In the genomic region with DNA sequence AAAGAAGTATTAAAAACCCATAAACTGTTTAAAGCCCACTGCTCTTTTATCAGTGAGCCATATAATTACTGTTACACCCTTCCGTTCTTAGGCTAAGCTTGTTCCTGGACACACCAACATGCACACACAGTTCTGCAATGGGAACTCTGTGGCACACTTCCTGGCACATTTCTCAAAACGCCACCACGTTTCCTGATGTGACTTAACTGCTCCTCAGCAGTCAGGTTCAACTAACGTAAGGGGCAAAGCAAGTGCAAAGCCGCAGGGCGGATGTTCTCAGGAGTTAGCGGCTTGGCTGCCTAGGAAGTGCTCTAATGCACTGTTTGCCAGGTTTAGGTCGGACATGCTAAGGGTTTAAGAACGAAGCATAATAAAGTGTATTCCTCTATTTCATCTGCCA, we compare ENCODE assay signal across 9 mouse cellular contexts. TPM values are rescaled to one million over a fixed set of nuclear protein-coding genes. Genes with fewer than 3 reads are reported as not detected.
DNase-seq lines count a peak whose midpoint lies in the region; ATAC-seq lines count a peak whose summit lies in the region.
"Had no signal": no experiment of that assay in that cellular context is flagged by ENCODE, and none has a peak within 500 bp of the region (broad histone marks: within the 10 kb centered on the region; RNA-seq: fewer than 3 reads in every experiment).

No protein-coding gene starts in this region.

- 64% methylated on average over 9 of the region's 9 CpGs for WGBS in kidney, embryonic 16.5 days
- WGBS in forebrain, embryonic 10.5 days, result 84% methylated on average over 9 of the region's 9 CpGs

- no peak overlapping the region for H3K4me3 ChIP-seq in kidney, embryonic 16.5 days (ENCODE audit: low read length)
- no peak overlapping the region for H3K4me3 ChIP-seq in forebrain, embryonic 10.5 days

- H3K36me3 ChIP-seq in kidney, embryonic 16.5 days (ENCODE audit: insufficient read depth, low read length), result no peaks in the 10 kb centered on the region
- no peaks in the 10 kb centered on the region for H3K36me3 ChIP-seq in forebrain, embryonic 10.5 days (replicated peaks)

- H3K27me3 ChIP-seq in kidney, embryonic 16.5 days (ENCODE audit: insufficient read depth, low read length), result no peaks in the 10 kb centered on the region
- no peaks in the 10 kb centered on the region for H3K27me3 ChIP-seq in forebrain, embryonic 10.5 days (ENCODE audit: poor library complexity, severe bottlenecking)

- no peak for ATAC-seq in kidney, embryonic 16.5 days (ENCODE audit: low FRiP score, low TSS enrichment)

- DNase-seq in kidney, adult 11 months, result peak; percentile 46
- DNase-seq in induced T-regulatory cell, adult 2 months (ENCODE audit: low read depth), result peak; percentile 77
- peak; percentile 53 for DNase-seq in lung, postnatal 10 days
- DNase-seq in thymus, postnatal 14 days, result peak; percentile 81
- DNase-seq in forebrain, embryonic 10.5 days (ENCODE audit: extremely low spot score, low spot score), result no peak
- DNase-seq in right cerebral cortex, postnatal 14 days, result no peak
- DNase-seq in layer of hippocampus, adult 11-12 months (ENCODE audit: low spot score), result no peak
- DNase-seq: cerebellum, adult 11-12 months had no signal

- H3K27ac ChIP-seq in kidney, embryonic 16.5 days (ENCODE audit: low read length), result no peak overlapping the region
- no peak overlapping the region for H3K27ac ChIP-seq in forebrain, embryonic 10.5 days

- no peak overlapping the region for H3K9ac ChIP-seq in kidney, embryonic 16.5 days (replicated peaks; ENCODE audit: low read length)

- H3K9me3 ChIP-seq in kidney, embryonic 16.5 days (ENCODE audit: low read length), result no peaks in the 10 kb centered on the region
- no peaks in the 10 kb centered on the region for H3K9me3 ChIP-seq in forebrain, embryonic 10.5 days

- no peak overlapping the region for H3K4me2 ChIP-seq in kidney, embryonic 16.5 days (replicated peaks; ENCODE audit: low read depth, low read length)

- peaks cover 28% of the 10 kb centered on the region for H3K4me1 ChIP-seq in kidney, embryonic 16.5 days (ENCODE audit: insufficient read depth, low read length)
- H3K4me1 ChIP-seq in forebrain, embryonic 10.5 days, result peaks cover 57% of the 10 kb centered on the region

RNA-seq across cellular contexts. Expression of a gene that starts 17.0 kb away (rescaled TPM):
- polyA plus RNA-seq in kidney, embryonic 16.5 days (2015; fragmentation: Nextera tagmentation; extraction: Ambion mirVana), result 17.3 and 19.4 TPM in 2 replicates
- 7.5 and 8.6 TPM in 2 replicates for polyA plus RNA-seq in forebrain, embryonic 10.5 days (2016; fragmentation: Nextera tagmentation; extraction: Ambion mirVana)

RNA-seq across cellular contexts. Expression of a gene that starts 17.1 kb away (rescaled TPM):
- 29.0 and 29.6 TPM in 2 replicates for polyA plus RNA-seq in kidney, embryonic 16.5 days (2015; fragmentation: Nextera tagmentation; extraction: Ambion mirVana)
- polyA plus RNA-seq in forebrain, embryonic 10.5 days (2016; fragmentation: Nextera tagmentation; extraction: Ambion mirVana), result 27.6 and 29.6 TPM in 2 replicates

Comparison
In these comparisons a context has a peak if more than half of its experiments do, and no peak if none do; other contexts are left out.
1. DNase-seq: peak in kidney, adult 11 months (single experiment), induced T-regulatory cell, adult 2 months (single experiment), lung, postnatal 10 days (single experiment) and thymus, postnatal 14 days (single experiment); none in forebrain, embryonic 10.5 days (single experiment), right cerebral cortex, postnatal 14 days (single experiment) and layer of hippocampus, adult 11-12 months (single experiment).